Mouse (Mus musculus) Patski (cell line): ENCODE measurements around the gene Aox4. TPM values are rescaled to one million over a fixed set of nuclear protein-coding genes. Genes with fewer than 3 reads are reported as not detected.

Experiments used
- ATAC-seq: fragments of 100-300 bp; one replicate; pipeline ENCODE4 v1.8.0; 2021
- CTCF ChIA-PET: fragments of 350-600 bp; sonication (Branson Sonifier 250); formaldehyde crosslinking; loops from one replicate; lab custom pipeline; 2022; ENCODE audit warnings: inconsistent platforms; lab: Charles Lee
- POLR2A ChIA-PET: fragments of 350-600 bp; sonication (Branson Sonifier 250); formaldehyde crosslinking; loops from one replicate; lab custom pipeline; 2022; ENCODE audit warnings: antibody characterized with exemption, inconsistent platforms; lab: Charles Lee
- DNase-seq: peaks from one replicate; pipeline ENCODE4 v3.0.0-alpha.2; 2011; ENCODE audit warnings: low read depth, low spot score
- H3K27me3 ChIP-seq: fragments of 371-371 bp; one replicate; pipeline ENCODE4 v1.5.1; 2021
- CTCF ChIP-seq: fragments of 100-300 bp; IDR thresholded peaks from one replicate; pipeline ENCODE4 v1.5.1; 2021
- in situ Hi-C: fragments of 300-500 bp; cut with MboI; formaldehyde crosslinking; loops from 3 replicates; pipeline ENCODE4 v1.11.1; 2018; ENCODE audit warnings: low pct_unique_long_range_greater_than_20kb, mixed read lengths
- polyA plus RNA-seq: library from polyadenylated mRNA; unstranded; gene quantifications from one replicate; pipeline ENCODE4 v1.2.3, GENCODE M21; 2021

The Aox4 gene
- polyA plus RNA-seq, 1 experiment from 2014 or later = not detected

GRCm38 (mm10) chr1:58298347-58298746, 88.2 kb downstream of the Aox4 start:
- TF ChIP-seq CTCF = no peak
- H3K27me3 ChIP-seq = no peaks in the 10 kb centered on the region
- ATAC-seq (no peak), DNase-seq (no peak)
- ChIA-PET POLR2A (interaction anchor here (0.7 kb wide), 1 partner anchor 55 kb away, joined by 5 read pairs; no protein-coding TSS in a partner anchor), CTCF (no interaction called here)
- in situ Hi-C loops = loop anchor here (5.0 to 25.0 kb wide), 3 partner anchors 99 to 876 kb away; no protein-coding TSS in a partner anchor

- in situ Hi-C loops = no loop called here
- ChIA-PET POLR2A (no interaction called here), CTCF (no interaction called here)
- no peak for TF ChIP-seq CTCF
- no peaks in the 10 kb centered on the region for H3K27me3 ChIP-seq
- DNase-seq (no peak), ATAC-seq (no peak)
Measured at GRCm38 (mm10) chr1:58301073-58301472, 90.9 kb downstream of the Aox4 start.

DNA sequence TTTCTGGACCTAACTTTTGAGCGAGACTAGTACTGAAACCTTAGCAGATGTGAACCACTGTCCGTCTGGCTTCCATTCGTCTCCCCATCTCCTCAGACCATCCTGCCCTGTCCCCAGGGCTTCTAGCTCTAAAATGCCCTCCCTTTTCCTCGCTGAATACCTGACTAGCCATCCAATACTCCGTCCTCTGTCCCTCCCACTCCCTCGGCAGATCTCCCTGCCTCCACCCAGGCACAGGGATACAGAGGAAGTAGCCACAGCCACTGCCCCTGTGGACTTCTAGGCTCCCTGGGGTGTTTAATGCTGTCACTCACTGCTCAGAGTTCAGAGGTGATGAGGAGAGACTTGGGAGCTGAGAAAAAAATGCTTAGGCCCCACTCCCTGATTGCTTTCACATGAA, 91.8 kb downstream of the Aox4 start:
- POLR2A ChIA-PET = no interaction called here
- DNase-seq (no peak), ATAC-seq (no peak)
- CTCF ChIA-PET = no interaction called here
- in situ Hi-C loops = no loop called here
- TF ChIP-seq CTCF = no peak
- no peaks in the 10 kb centered on the region for H3K27me3 ChIP-seq

- no peak for TF ChIP-seq CTCF
- H3K27me3 ChIP-seq = no peaks in the 10 kb centered on the region
- ChIA-PET CTCF (no interaction called here), POLR2A (no interaction called here)
- no peak for ATAC-seq
- DNase-seq = no peak
- in situ Hi-C loops = no loop called here
Measured at GRCm38 (mm10) chr1:58303009-58303408, 92.8 kb downstream of the Aox4 start.

- no peak for TF ChIP-seq CTCF
- POLR2A ChIA-PET = interaction anchor here (0.5 kb wide), 1 partner anchor 80 kb away, joined by 4 read pairs; no protein-coding TSS in a partner anchor
- no peak for DNase-seq
- no peak for ATAC-seq
- CTCF ChIA-PET = no interaction called here
- H3K27me3 ChIP-seq = no peaks in the 10 kb centered on the region
- in situ Hi-C loops = no loop called here
Measured at GRCm38 (mm10) chr1:58303726-58304125, 93.5 kb downstream of the Aox4 start.

GRCm38 (mm10) chr1:58304296-58304695, 94.1 kb downstream of the Aox4 start:
- CTCF ChIA-PET = no interaction called here
- in situ Hi-C loops = no loop called here
- TF ChIP-seq CTCF = no peak
- no peaks in the 10 kb centered on the region for H3K27me3 ChIP-seq
- ATAC-seq (no peak), DNase-seq (no peak)
- POLR2A ChIA-PET = no interaction called here

DNA sequence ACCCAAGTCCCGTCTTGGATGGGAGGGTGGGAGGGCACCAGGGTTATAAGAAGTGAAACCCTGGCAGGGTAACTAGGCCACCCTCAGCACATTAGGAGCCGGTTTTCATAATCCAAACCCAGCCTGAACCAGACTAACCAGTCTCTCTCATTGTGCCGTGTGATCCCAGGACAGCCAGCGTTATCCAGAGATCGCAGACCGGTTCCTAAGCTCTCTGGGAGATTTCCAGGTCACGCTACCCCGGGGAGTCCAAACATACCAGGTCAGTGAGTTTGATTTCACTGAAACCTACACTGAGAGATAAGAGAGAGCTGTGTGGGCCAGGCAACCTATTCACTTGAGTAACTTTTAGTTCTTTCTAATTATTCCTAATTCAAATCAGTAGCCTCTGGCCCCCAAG, 97.0 kb downstream of the Aox4 start:
- ChIA-PET CTCF (interaction anchor here (0.9 to 2.0 kb wide), 2 partner anchors 11 to 24 kb away, joined by 3 to 6 read pairs; no protein-coding TSS in a partner anchor), POLR2A (no interaction called here)
- TF ChIP-seq CTCF = no peak
- ATAC-seq (no peak), DNase-seq (no peak)
- in situ Hi-C loops = no loop called here
- H3K27me3 ChIP-seq = no peaks in the 10 kb centered on the region

DNA sequence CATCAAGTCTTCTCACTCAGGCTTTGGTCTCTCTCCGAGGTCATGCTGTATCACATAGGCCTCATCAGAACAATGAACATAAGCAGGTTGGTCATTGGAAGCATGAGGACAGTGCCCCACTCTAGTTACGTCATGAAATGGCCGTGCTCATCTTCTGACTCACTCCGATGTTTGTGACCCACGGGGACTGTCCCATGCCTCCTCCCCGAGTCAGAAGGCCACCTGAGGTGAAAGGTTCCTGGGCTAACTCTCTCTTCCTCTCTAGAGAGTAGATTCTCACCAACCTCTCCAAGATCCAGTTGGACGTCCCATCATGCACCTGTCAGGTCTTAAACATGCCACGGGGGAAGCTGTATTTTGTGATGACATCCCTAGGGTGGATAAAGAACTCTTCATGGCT, 98.4 kb downstream of the Aox4 start:
- no peaks in the 10 kb centered on the region for H3K27me3 ChIP-seq
- POLR2A ChIA-PET = interaction anchor here (1.1 kb wide), 1 partner anchor 22 kb away, joined by 3 read pairs; no protein-coding TSS in a partner anchor
- DNase-seq (no peak), ATAC-seq (no peak)
- CTCF ChIA-PET = interaction anchor here (1.0 kb wide), 1 partner anchor 12 kb away, joined by 3 read pairs; no protein-coding TSS in a partner anchor
- TF ChIP-seq CTCF = no peak
- in situ Hi-C loops = no loop called here

DNA sequence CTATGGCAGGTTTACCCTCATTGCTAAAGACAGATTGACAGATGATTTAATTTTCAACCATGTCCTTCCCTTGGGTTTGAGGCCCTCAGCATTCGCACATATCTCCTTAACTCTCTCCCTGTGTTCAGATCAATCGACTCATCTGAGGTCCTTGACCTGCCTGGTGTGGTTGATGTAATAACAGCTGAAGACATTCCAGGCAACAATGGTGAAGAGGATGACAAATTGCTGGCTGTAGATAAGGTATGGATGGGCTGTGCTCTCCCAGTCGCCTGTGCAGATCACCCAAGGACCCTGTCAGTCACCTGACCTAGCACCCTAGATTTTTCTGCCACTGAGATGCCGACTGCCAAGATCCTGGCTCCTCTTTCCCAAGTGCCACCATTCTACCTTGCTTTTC, 99.7 kb downstream of the Aox4 start:
- in situ Hi-C loops = no loop called here
- no peak for ATAC-seq
- no peak for DNase-seq
- CTCF ChIA-PET = no interaction called here
- POLR2A ChIA-PET = no interaction called here
- no peak for TF ChIP-seq CTCF
- no peaks in the 10 kb centered on the region for H3K27me3 ChIP-seq

DNA sequence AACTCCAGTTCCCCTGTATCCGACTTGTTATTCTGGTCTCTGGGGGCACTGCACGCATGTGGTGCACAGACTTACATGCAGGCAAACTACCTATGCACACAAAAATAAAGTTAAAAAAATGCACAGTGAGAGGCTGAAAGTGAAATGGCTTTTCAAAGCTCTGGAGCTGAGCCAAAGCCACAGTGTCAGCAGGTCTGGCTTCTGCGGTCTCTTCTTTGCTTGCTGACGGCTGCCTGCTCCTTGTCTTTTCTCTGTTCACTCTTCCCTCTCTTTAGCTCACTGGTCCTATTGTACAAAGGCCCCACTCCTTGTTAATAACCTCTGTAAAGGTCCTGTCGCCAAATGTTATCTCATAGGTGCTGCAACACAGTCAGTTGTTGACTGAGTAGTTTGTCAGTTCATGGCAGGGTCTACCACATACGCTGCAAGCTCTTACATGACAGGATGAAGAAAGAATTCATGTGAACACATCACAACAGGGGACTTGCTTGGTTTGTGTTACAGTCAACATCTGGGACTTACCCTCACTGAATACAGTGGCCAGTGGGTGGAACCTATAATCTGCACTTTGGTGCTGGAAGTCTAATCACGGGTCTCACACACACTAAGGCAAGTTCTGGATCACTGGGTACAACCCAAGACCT, 101.1 kb downstream of the Aox4 start:
- in situ Hi-C loops = no loop called here
- DNase-seq (no peak), ATAC-seq (no peak)
- ChIA-PET CTCF (interaction anchor here (0.8 kb wide), 1 partner anchor 30 kb away, joined by 3 read pairs; no protein-coding TSS in a partner anchor), POLR2A (interaction anchor here (0.6 kb wide), 1 partner anchor 79 kb away, joined by 4 read pairs; no protein-coding TSS in a partner anchor)
- H3K27me3 ChIP-seq = no peaks in the 10 kb centered on the region
- TF ChIP-seq CTCF = no peak

DNA sequence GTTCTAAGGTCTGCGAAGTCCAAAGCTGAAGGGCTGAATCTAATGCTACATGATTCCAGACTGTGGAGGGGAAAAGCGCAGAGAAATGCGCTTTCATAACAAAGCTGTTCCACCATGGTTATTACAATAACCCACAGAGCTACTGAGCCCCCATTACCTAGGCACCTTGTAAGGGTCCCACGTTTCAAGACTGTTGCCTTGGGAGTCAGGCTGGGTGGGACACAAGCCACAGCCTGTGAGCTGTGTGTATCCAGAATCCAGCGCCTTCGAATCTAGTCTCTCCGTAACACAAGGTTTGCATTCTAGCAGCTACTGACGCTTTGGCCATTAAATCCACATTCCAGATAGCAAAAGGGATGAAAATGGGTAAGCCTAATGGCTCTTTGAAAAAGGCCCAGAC, 103.0 kb downstream of the Aox4 start:
- in situ Hi-C loops = no loop called here
- DNase-seq = no peak
- ChIA-PET CTCF (no interaction called here), POLR2A (no interaction called here)
- no peak for TF ChIP-seq CTCF
- no peaks in the 10 kb centered on the region for H3K27me3 ChIP-seq
- ATAC-seq = no peak
